Mouse (Mus musculus): ENCODE measurements at regions not wholly inside any gene's neighbourhood (a gene's known extent, or its start where the extent isn't known, plus 50 kb on each side); places are given as distances from the start of the nearest gene placed in this dataset.
A peak's percentile ranks its signal among the peaks of the same experiment; 100 is the strongest.

GRCm38 (mm10) chr17:81201052-81201451 is 136.2 kb upstream of the Thumpd2 start:
- WGBS, result 13% methylated on average over 8 of the region's 8 CpGs
- peak; percentile 55; the same call in 1 of the 2 replicates for ATAC-seq (ENCODE audit: low FRiP score, low TSS enrichment)

GRCm38 (mm10) chr17:81194006-81194405 is 129.1 kb upstream of the Thumpd2 start:
- H3K9me3 ChIP-seq (ENCODE audit: control insufficient read depth, low read length), result no peaks in the 10 kb centered on the region
- H3K4me3 ChIP-seq (ENCODE audit: low read length), result no peak overlapping the region
- H3K4me2 ChIP-seq (replicated peaks; ENCODE audit: low read depth, low read length), result no peak overlapping the region
- no peaks in the 10 kb centered on the region for H3K4me1 ChIP-seq (ENCODE audit: control insufficient read depth, insufficient read depth, low read length)
- 89% methylated on average over 10 of the region's 10 CpGs for WGBS
- ATAC-seq (ENCODE audit: low FRiP score, low TSS enrichment), result no peak
- H3K9ac ChIP-seq (ENCODE audit: low read depth, low read length), result no peak overlapping the region
- H3K27ac ChIP-seq (ENCODE audit: low read depth, low read length), result no peak overlapping the region
- H3K27me3 ChIP-seq (ENCODE audit: control insufficient read depth, insufficient read depth, low read length), result no peaks in the 10 kb centered on the region
- no peaks in the 10 kb centered on the region for H3K36me3 ChIP-seq (ENCODE audit: control insufficient read depth, insufficient read depth, low read length)

More at GRCm38 (mm10) chr17:81201052-81201451, 136.2 kb upstream of the Thumpd2 start:
- no peak overlapping the region for H3K27ac ChIP-seq (ENCODE audit: low read depth, low read length)
- no peaks in the 10 kb centered on the region for H3K36me3 ChIP-seq (ENCODE audit: control insufficient read depth, insufficient read depth, low read length)
- no peak overlapping the region for H3K4me2 ChIP-seq (replicated peaks; ENCODE audit: low read depth, low read length)
- 0 out of 2 replicates have a peak, but pooled peaks cover 3% of the 10 kb centered on the region for H3K4me1 ChIP-seq (ENCODE audit: control insufficient read depth, insufficient read depth, low read length)
- H3K9me3 ChIP-seq (ENCODE audit: control insufficient read depth, low read length), result peaks cover 4% of the 10 kb centered on the region; the same call in 1 of the 2 replicates
- H3K4me3 ChIP-seq (ENCODE audit: low read length), result no peak overlapping the region
- H3K27me3 ChIP-seq (ENCODE audit: control insufficient read depth, insufficient read depth, low read length), result no peaks in the 10 kb centered on the region
- no peak overlapping the region for H3K9ac ChIP-seq (ENCODE audit: low read depth, low read length)

- no peaks in the 10 kb centered on the region for H3K4me1 ChIP-seq (ENCODE audit: control insufficient read depth, insufficient read depth, low read length)
- no peaks in the 10 kb centered on the region for H3K9me3 ChIP-seq (ENCODE audit: control insufficient read depth, low read length)
- H3K4me3 ChIP-seq (ENCODE audit: low read length), result no peak overlapping the region
- no peaks in the 10 kb centered on the region for H3K36me3 ChIP-seq (ENCODE audit: control insufficient read depth, insufficient read depth, low read length)
- H3K27me3 ChIP-seq (ENCODE audit: control insufficient read depth, insufficient read depth, low read length), result no peaks in the 10 kb centered on the region
- WGBS, result 43% methylated on average over 8 of the region's 8 CpGs
- no peak overlapping the region for H3K4me2 ChIP-seq (replicated peaks; ENCODE audit: low read depth, low read length)
- H3K27ac ChIP-seq (ENCODE audit: low read depth, low read length), result no peak overlapping the region
- ATAC-seq (ENCODE audit: low FRiP score, low TSS enrichment), result no peak
- H3K9ac ChIP-seq (ENCODE audit: low read depth, low read length), result no peak overlapping the region
Observed at GRCm38 (mm10) chr17:81193230-81193871, 128.5 kb upstream of the Thumpd2 start.

DNA sequence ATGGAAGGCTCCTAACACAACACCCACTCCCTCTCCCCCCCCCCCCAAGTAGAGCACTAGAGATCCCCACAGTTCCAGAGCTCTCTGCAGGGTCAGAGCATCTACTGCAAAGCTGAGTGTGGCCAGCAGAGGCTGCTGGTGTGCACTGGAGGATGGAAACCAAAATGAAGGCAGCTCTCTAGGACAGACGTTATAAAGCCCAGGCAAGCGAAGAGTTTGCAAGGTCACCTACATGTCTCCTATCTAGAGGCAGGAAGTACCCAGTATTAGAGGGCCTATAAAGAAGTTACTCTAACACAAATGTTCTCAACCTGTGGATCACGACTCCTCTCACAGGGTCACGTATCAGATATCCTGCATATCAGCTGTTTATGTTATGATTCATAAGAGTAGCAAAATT is 125.1 kb upstream of the Thumpd2 start:
- H3K4me1 ChIP-seq (ENCODE audit: control insufficient read depth, insufficient read depth, low read length), result no peaks in the 10 kb centered on the region
- peak; percentile 73; the same call in 1 of the 2 replicates for ATAC-seq (ENCODE audit: low FRiP score, low TSS enrichment)
- no peaks in the 10 kb centered on the region for H3K9me3 ChIP-seq (ENCODE audit: control insufficient read depth, low read length)
- H3K4me3 ChIP-seq (ENCODE audit: low read length), result no peak overlapping the region
- WGBS, result 48% methylated on average over 4 of the region's 4 CpGs
- H3K27ac ChIP-seq (ENCODE audit: low read depth, low read length), result no peak overlapping the region
- no peak overlapping the region for H3K4me2 ChIP-seq (replicated peaks; ENCODE audit: low read depth, low read length)
- no peak overlapping the region for H3K9ac ChIP-seq (ENCODE audit: low read depth, low read length)
- no peaks in the 10 kb centered on the region for H3K36me3 ChIP-seq (ENCODE audit: control insufficient read depth, insufficient read depth, low read length)
- no peaks in the 10 kb centered on the region for H3K27me3 ChIP-seq (ENCODE audit: control insufficient read depth, insufficient read depth, low read length)

DNA sequence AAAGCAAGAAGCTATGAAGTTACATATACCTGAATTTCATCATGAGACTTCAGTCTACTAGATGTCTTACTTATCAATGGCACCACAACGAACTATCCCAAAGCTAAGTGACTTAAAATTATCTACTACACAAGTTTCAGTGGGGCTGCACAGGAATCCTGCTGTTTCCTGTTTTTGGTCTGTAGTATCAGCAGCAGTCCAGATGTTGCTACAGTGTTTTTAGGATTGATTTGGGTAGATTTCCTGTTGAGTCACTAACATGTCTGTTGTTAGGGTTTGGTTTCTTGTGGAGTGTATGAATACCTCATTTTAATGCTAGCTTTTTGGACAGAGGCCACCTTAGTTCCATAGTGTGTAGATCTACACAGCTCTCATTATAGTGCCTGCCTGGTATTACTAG is 120.8 kb upstream of the Thumpd2 start:
- Histone ChIP-seq H3K9me3 (ENCODE audit: control insufficient read depth, low read length) (no peaks in the 10 kb centered on the region), H3K9ac (ENCODE audit: low read depth, low read length) (no peak overlapping the region), H3K4me3 (ENCODE audit: low read length) (no peak overlapping the region), H3K27ac (ENCODE audit: low read depth, low read length) (no peak overlapping the region), H3K36me3 (ENCODE audit: control insufficient read depth, insufficient read depth, low read length) (no peaks in the 10 kb centered on the region), H3K4me1 (ENCODE audit: control insufficient read depth, insufficient read depth, low read length) (no peaks in the 10 kb centered on the region), H3K27me3 (ENCODE audit: control insufficient read depth, insufficient read depth, low read length) (no peaks in the 10 kb centered on the region), H3K4me2 (replicated peaks; ENCODE audit: low read depth, low read length) (no peak overlapping the region)
- 86% methylated on average over 1 of the region's 1 CpGs for WGBS
- ATAC-seq (ENCODE audit: low FRiP score, low TSS enrichment), result no peak

DNA sequence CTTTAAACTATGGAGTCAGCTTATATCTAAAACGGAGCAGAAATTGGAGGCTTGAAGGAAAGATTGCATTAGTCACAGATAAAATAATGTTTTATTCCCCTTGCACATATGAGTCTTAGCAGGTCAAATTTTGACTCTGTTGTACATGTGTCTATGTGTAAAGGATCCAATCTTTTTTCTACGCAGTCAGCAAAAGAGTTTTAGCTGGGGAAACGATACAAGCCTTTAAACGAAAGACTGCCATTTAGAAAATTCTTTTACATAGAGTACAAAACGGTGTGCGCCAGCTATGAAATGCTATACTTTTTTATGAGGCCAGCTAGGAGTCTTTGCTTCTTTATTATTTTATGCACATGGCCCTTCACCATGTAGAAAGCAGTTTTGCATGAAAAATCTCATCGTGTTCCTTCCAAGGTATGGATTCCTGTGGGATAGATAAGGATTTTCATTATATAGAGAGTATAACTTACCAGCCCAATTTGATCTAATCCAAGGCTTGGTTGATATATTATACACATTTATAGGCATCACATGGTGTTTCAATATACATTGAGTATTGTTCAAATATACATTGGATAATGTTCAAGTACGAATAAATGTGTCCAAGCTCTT is 116.0 kb upstream of the Thumpd2 start:
- no peak overlapping the region for H3K27ac ChIP-seq (ENCODE audit: low read depth, low read length)
- no peaks in the 10 kb centered on the region for H3K36me3 ChIP-seq (ENCODE audit: control insufficient read depth, insufficient read depth, low read length)
- H3K27me3 ChIP-seq (ENCODE audit: control insufficient read depth, insufficient read depth, low read length), result no peaks in the 10 kb centered on the region
- H3K4me3 ChIP-seq (ENCODE audit: low read length), result no peak overlapping the region
- no peaks in the 10 kb centered on the region for H3K9me3 ChIP-seq (ENCODE audit: control insufficient read depth, low read length)
- no peak overlapping the region for H3K4me2 ChIP-seq (replicated peaks; ENCODE audit: low read depth, low read length)
- ATAC-seq (ENCODE audit: low FRiP score, low TSS enrichment), result no peak
- H3K9ac ChIP-seq (ENCODE audit: low read depth, low read length), result no peak overlapping the region
- WGBS, result 90% methylated on average over 8 of the region's 8 CpGs
- 0 out of 2 replicates have a peak, but pooled peaks cover 4% of the 10 kb centered on the region for H3K4me1 ChIP-seq (ENCODE audit: control insufficient read depth, insufficient read depth, low read length)

DNA sequence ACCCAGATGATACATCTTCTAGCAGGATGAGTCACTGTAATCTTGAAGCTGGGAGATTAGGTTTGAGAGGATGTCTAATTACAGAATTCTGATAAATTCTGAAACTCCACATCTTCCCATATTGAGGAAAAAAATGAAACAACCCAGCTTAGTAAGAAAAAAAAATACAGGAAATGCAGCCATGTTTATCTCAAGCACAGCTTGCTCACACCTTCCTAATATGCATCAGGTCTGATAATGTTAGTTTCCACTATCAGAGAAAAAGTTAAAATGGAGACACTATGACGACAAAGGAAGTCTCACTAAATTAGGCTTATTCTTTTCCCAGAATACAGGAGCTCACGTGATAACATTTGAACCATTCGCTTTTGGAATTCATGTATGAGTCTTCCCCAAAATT is 111.4 kb upstream of the Thumpd2 start:
- 92% methylated on average over 3 of the region's 3 CpGs for WGBS
- H3K4me3 ChIP-seq (ENCODE audit: low read length), result no peak overlapping the region
- no peak overlapping the region for H3K27ac ChIP-seq (ENCODE audit: low read depth, low read length)
- ATAC-seq (ENCODE audit: low FRiP score, low TSS enrichment), result no peak
- H3K36me3 ChIP-seq (ENCODE audit: control insufficient read depth, insufficient read depth, low read length), result no peaks in the 10 kb centered on the region
- 0 out of 2 replicates have a peak, but pooled peaks cover 6% of the 10 kb centered on the region for H3K4me1 ChIP-seq (ENCODE audit: control insufficient read depth, insufficient read depth, low read length)
- no peaks in the 10 kb centered on the region for H3K27me3 ChIP-seq (ENCODE audit: control insufficient read depth, insufficient read depth, low read length)
- no peak overlapping the region for H3K4me2 ChIP-seq (replicated peaks; ENCODE audit: low read depth, low read length)
- no peak overlapping the region for H3K9ac ChIP-seq (ENCODE audit: low read depth, low read length)
- no peaks in the 10 kb centered on the region for H3K9me3 ChIP-seq (ENCODE audit: control insufficient read depth, low read length)

GRCm38 (mm10) chr17:81175877-81176276 is 111.0 kb upstream of the Thumpd2 start:
- H3K9me3 ChIP-seq (ENCODE audit: control insufficient read depth, low read length), result no peaks in the 10 kb centered on the region
- no peak overlapping the region for H3K9ac ChIP-seq (ENCODE audit: low read depth, low read length)
- H3K27ac ChIP-seq (ENCODE audit: low read depth, low read length), result no peak overlapping the region
- ATAC-seq (ENCODE audit: low FRiP score, low TSS enrichment), result no peak
- WGBS, result 26% methylated on average over 4 of the region's 4 CpGs
- no peak overlapping the region for H3K4me2 ChIP-seq (replicated peaks; ENCODE audit: low read depth, low read length)
- H3K4me3 ChIP-seq (ENCODE audit: low read length), result no peak overlapping the region
- H3K4me1 ChIP-seq (ENCODE audit: control insufficient read depth, insufficient read depth, low read length), result 0 out of 2 replicates have a peak, but pooled peaks cover 6% of the 10 kb centered on the region
- no peaks in the 10 kb centered on the region for H3K36me3 ChIP-seq (ENCODE audit: control insufficient read depth, insufficient read depth, low read length)
- no peaks in the 10 kb centered on the region for H3K27me3 ChIP-seq (ENCODE audit: control insufficient read depth, insufficient read depth, low read length)

- Histone ChIP-seq H3K4me3 (ENCODE audit: low read length) (no peak overlapping the region), H3K4me2 (replicated peaks; ENCODE audit: low read depth, low read length) (no peak overlapping the region), H3K9ac (ENCODE audit: low read depth, low read length) (no peak overlapping the region), H3K4me1 (ENCODE audit: control insufficient read depth, insufficient read depth, low read length) (0 out of 2 replicates have a peak, but pooled peaks cover 6% of the 10 kb centered on the region), H3K27me3 (ENCODE audit: control insufficient read depth, insufficient read depth, low read length) (no peaks in the 10 kb centered on the region), H3K27ac (ENCODE audit: low read depth, low read length) (no peak overlapping the region), H3K9me3 (ENCODE audit: control insufficient read depth, low read length) (no peaks in the 10 kb centered on the region), H3K36me3 (ENCODE audit: control insufficient read depth, insufficient read depth, low read length) (no peaks in the 10 kb centered on the region)
- ATAC-seq (ENCODE audit: low FRiP score, low TSS enrichment), result peak; percentile 63; the same call in 1 of the 2 replicates
- 21% methylated on average over 3 of the region's 3 CpGs for WGBS
Observed at GRCm38 (mm10) chr17:81172943-81173342, 108.1 kb upstream of the Thumpd2 start.

Measured in kidney, embryonic 14.5 days (tissue).